Mouse (Mus musculus): Measurements from ENCODE around the gene Tnf.

GRCm38 (mm10) chr17:35204494-35205379 is 2.9 kb upstream of the Tnf start, which contains the start of gene Lta:
- TF ChIP-seq CTCF (IDR thresholded peaks at IDR 0.05; ENCODE audit: insufficient read depth, low read depth, low read length) (no peak), POLR2A (IDR thresholded peaks at IDR 0.05; ENCODE audit: insufficient read depth, low read depth, low read length) (no peak)

Data from olfactory bulb, adult 2 months (tissue).